Mouse (Mus musculus) midbrain, embryonic 12.5 days (tissue): Measurements from ENCODE around the gene Pcid2. TPM values are rescaled to one million over a fixed set of nuclear protein-coding genes. Genes with fewer than 3 reads are reported as not detected.
"Not testable (repeated sequence)": the region's sequence is repeated elsewhere in the genome, so short reads cannot be mapped to it uniquely, and the experiment has no call there.

Experiments
- ATAC-seq: fragments of 200-750 bp; cut with Nextera tagmentation; 2 replicates; pipeline ENCODE4 v1.8.0; 2017; ENCODE audit warnings: low read depth, moderate TSS enrichment, moderate library complexity; ENCODE audit not compliant: low FRiP score
- H3K27ac ChIP-seq: fragments of 300-500 bp; sonication (generic); replicated peaks from 2 replicates; pipeline ENCODE4 v1.5.1; 2016; ENCODE audit warnings: mild to moderate bottlenecking
- H3K27me3 ChIP-seq: fragments of 300-500 bp; sonication (generic); 2 replicates; pipeline ENCODE4 v1.6.1; 2016; ENCODE audit warnings: mild to moderate bottlenecking
- H3K36me3 ChIP-seq: fragments of 300-500 bp; sonication (generic); 2 replicates; pipeline ENCODE4 v1.6.1; 2016
- H3K4me1 ChIP-seq: fragments of 300-500 bp; sonication (generic); 2 replicates; pipeline ENCODE4 v1.6.1; 2016
- H3K4me2 ChIP-seq: fragments of 300-500 bp; sonication (generic); replicated peaks from 2 replicates; pipeline ENCODE4 v1.6.1; 2016; ENCODE audit warnings: mild to moderate bottlenecking, moderate library complexity
- H3K4me3 ChIP-seq: fragments of 300-500 bp; sonication (generic); 2 replicates; pipeline ENCODE4 v1.5.1; 2016; ENCODE audit warnings: mild to moderate bottlenecking
- H3K9ac ChIP-seq: fragments of 300-500 bp; sonication (generic); replicated peaks from 2 replicates; pipeline ENCODE4 v1.6.1; 2016; ENCODE audit warnings: mild to moderate bottlenecking, moderate library complexity
- H3K9me3 ChIP-seq: fragments of 300-500 bp; sonication (generic); 2 replicates; pipeline ENCODE4 v1.6.1; 2016; ENCODE audit warnings: mild to moderate bottlenecking
- WGBS: fragments of 180-500 bp; shearing (Covaris S2); methylation state at CpG from one replicate; pipeline ENCODE4 v1.1.7; 2016; 5-methylcytosine and 5-hydroxymethylcytosine counted together
- polyA plus RNA-seq: library from polyadenylated mRNA; unstranded; fragments of >200 nt; fragmentation: Nextera tagmentation; extraction: Ambion mirVana; gene quantifications from 2 replicates; pipeline ENCODE4 v1.2.1, GENCODE M21; 2016

Gene Pcid2
- polyA plus RNA-seq: 58.9 and 62.3 TPM in 2 replicates

DNA sequence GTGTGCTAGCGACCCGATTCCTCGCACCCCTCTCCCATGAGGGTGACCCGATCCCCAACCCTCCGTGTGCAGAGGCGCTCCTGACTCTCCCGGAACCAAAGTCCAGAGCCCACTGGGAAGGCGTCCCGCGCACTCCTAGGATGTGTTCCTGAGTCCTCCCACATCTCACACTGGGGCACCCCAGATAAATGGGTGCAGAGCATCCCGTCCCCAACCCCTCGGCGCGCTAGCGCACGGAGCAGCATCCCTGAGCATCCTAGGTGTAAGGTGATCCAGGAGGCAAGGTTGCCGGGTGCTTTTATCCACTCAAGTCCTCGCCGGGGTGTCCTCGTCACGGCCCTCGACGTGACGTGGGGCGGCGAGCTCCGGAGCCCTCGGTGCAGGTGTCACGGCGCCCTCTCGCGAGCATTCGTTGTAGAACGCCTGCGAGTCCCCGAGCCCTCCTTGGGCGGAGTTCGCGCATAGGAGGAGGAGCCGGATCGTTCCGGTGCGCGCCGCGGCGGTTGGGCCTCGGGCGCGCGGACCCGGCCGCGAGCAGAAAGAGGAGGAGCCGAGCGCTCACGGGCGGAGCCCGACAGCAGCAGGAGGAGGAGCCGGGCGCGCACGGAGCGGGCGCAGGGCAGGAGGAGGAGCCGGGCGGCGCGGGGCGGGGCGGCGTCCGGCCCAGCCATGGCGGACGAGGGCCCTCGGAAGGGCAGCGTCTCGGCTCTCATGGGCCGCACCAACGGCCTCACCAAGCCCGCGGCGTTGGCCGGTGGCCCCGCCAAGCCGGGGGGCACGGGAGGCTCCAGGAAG is at the start of gene Pcid2, which contains the start of gene Cul4a:
Pcid2 (minus strand) TSS at position 373 of the 795 bp plus-strand sequence.
Cul4a (plus strand) TSS at position 535 of the 795 bp plus-strand sequence.
- H3K4me3 ChIP-seq: peak within 1 kb of the TSS; percentile 95
- H3K4me1 ChIP-seq: peaks cover 23% of the 10 kb centered on the region
- H3K9ac ChIP-seq: peak within 1 kb of the TSS; percentile 97
- peak within 1 kb of the TSS; percentile 99 for H3K4me2 ChIP-seq
- no peaks in the 10 kb centered on the region for H3K36me3 ChIP-seq
- WGBS: under 1% methylated on average over 87 of the region's 87 CpGs
- H3K27ac ChIP-seq: peak within 1 kb of the TSS; percentile 91
- H3K27me3 ChIP-seq: no peaks in the 10 kb centered on the region
- ATAC-seq: peak; percentile 94
- H3K9me3 ChIP-seq: no peaks in the 10 kb centered on the region

DNA sequence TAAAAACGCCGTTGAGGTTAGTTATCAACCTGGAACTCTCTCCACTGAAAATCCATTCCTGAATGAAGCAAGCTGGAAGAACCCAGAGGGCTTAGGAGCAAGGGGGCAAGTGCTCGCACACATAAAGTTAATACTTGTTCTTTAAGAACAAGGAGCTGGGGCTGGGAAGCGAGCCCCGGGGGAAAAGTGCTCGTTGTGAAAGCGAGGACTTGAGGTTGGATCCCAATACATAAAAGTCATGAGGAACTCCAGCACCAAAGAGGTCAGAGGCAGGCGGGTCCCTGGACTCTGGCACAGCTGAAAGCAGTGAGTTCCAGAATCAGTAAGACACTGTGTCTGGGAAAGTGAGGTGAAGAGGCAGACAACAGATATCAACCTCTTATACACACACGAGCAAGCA is 48.8 kb upstream of the Pcid2 start:
- no peak for ATAC-seq
- 80% methylated on average over 9 of the region's 9 CpGs for WGBS

DNA sequence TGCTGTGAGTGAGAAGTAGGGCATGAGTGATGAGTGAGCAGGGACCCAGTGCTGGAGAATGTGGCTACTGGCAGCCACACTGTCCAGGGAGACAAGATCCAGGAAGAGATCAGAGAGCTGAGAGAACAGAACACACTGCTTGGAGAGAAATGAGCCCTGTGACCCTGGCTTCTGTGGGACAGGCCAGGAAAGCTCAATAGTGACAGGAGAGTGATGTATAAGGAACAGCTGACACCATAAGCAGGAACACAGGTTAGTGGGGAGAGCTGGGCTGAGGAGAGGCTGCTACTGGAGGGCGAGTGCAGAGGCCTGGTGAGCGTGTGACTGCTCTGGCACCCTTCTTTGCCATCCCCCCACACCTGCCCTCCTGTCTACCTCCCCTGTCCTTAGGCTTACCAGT is 45.7 kb upstream of the Pcid2 start:
- no peak overlapping the region for H3K4me3 ChIP-seq
- no peak overlapping the region for H3K4me2 ChIP-seq
- H3K27ac ChIP-seq: no peak overlapping the region
- no peaks in the 10 kb centered on the region for H3K9me3 ChIP-seq
- no peaks in the 10 kb centered on the region for H3K27me3 ChIP-seq
- 79% methylated on average over 2 of the region's 2 CpGs for WGBS
- peaks cover 31% of the 10 kb centered on the region for H3K36me3 ChIP-seq
- no peak for ATAC-seq
- no peaks in the 10 kb centered on the region for H3K4me1 ChIP-seq
- no peak overlapping the region for H3K9ac ChIP-seq

More for the DNA sequence above, 48.8 kb upstream of the Pcid2 start:
- no peak overlapping the region for H3K9ac ChIP-seq
- H3K4me1 ChIP-seq: 0 out of 2 replicates have a peak, but pooled peaks cover 4% of the 10 kb centered on the region
- H3K9me3 ChIP-seq: no peaks in the 10 kb centered on the region
- H3K27me3 ChIP-seq: no peaks in the 10 kb centered on the region
- no peak overlapping the region for H3K4me2 ChIP-seq
- H3K4me3 ChIP-seq: no peak overlapping the region
- peaks cover 5% of the 10 kb centered on the region for H3K36me3 ChIP-seq
- H3K27ac ChIP-seq: no peak overlapping the region

DNA sequence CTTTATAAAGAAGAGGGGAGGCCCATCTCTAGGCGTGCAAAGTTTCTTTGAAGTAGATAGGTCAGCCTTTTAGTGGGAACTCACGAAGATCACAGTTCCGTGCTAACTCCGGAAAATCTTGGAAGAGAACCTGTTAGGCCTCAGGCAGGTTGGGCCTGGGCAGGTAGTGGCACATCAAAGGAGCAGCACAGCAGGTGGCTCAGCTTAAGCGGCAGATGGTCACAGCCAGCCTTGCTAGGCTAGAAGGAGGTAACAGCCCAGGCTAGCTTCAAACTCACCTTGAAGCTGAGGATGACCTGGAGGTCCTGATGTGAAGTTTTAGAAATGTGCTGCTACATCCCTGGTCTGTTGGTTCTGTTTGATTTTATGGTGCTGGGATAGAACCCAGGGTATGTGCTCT is 44.6 kb upstream of the Pcid2 start:
- no peak for ATAC-seq
- Histone ChIP-seq H3K9me3 (no peaks in the 10 kb centered on the region), H3K4me3 (no peak overlapping the region), H3K27me3 (no peaks in the 10 kb centered on the region), H3K36me3 (peaks cover 41% of the 10 kb centered on the region), H3K27ac (no peak overlapping the region), H3K9ac (no peak overlapping the region), H3K4me2 (no peak overlapping the region), H3K4me1 (no peaks in the 10 kb centered on the region)
- 61% methylated on average over 5 of the region's 5 CpGs for WGBS

DNA sequence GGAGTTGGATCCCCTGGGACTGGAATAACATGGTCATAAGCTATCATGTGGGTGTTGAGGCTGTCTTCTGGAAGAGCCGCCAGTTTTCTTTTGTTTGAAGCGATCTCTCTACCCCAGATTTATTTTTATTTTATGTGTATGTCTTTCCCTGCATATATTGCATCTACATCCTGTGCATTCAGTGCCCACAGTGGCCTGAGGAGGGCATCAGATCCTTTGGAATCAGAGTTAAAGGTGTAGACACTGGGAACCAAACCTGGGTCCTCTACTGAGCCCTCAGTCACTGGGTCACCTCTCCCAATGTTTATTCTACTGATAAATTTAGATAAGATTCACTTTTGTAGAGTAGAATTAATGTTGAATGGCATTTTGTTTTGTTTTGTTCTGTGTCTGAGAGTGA is 44.0 kb upstream of the Pcid2 start:
- no peak overlapping the region for H3K9ac ChIP-seq
- no peak overlapping the region for H3K27ac ChIP-seq
- H3K4me1 ChIP-seq: no peaks in the 10 kb centered on the region
- no peak overlapping the region for H3K4me2 ChIP-seq
- no peak overlapping the region for H3K4me3 ChIP-seq
- H3K36me3 ChIP-seq: peaks cover 47% of the 10 kb centered on the region
- no peaks in the 10 kb centered on the region for H3K27me3 ChIP-seq
- H3K9me3 ChIP-seq: no peaks in the 10 kb centered on the region
- WGBS: 90% methylated on average over 2 of the region's 2 CpGs
- no peak for ATAC-seq

- WGBS: 89% methylated on average over 2 of the region's 2 CpGs
- Histone ChIP-seq H3K27ac (no peak overlapping the region), H3K9me3 (no peaks in the 10 kb centered on the region), H3K4me3 (no peak overlapping the region), H3K4me1 (no peaks in the 10 kb centered on the region), H3K36me3 (peaks cover 53% of the 10 kb centered on the region), H3K27me3 (no peaks in the 10 kb centered on the region), H3K4me2 (no peak overlapping the region), H3K9ac (no peak overlapping the region)
- ATAC-seq: no peak
These were observed 43.2 kb upstream of the Pcid2 start for GRCm38 (mm10) chr8:13148476-13148875.

- WGBS: 93% methylated on average over 5 of the region's 5 CpGs
- Histone ChIP-seq H3K9ac (no peak overlapping the region), H3K4me1 (no peaks in the 10 kb centered on the region), H3K9me3 (no peaks in the 10 kb centered on the region), H3K4me2 (no peak overlapping the region), H3K4me3 (no peak overlapping the region), H3K27ac (no peak overlapping the region), H3K27me3 (no peaks in the 10 kb centered on the region), H3K36me3 (peaks cover 96% of the 10 kb centered on the region)
- ATAC-seq: no peak
These were observed 36.4 kb upstream of the Pcid2 start for GRCm38 (mm10) chr8:13141681-13142080.

GRCm38 (mm10) chr8:13139641-13140182 is 34.5 kb upstream of the Pcid2 start:
- no peak for ATAC-seq
- Histone ChIP-seq H3K9me3 (no peaks in the 10 kb centered on the region), H3K27ac (no peak overlapping the region), H3K4me3 (no peak overlapping the region), H3K27me3 (no peaks in the 10 kb centered on the region), H3K36me3 (peaks cover 96% of the 10 kb centered on the region), H3K9ac (no peak overlapping the region), H3K4me1 (no peaks in the 10 kb centered on the region), H3K4me2 (no peak overlapping the region)
- WGBS: 94% methylated on average over 6 of the region's 6 CpGs

DNA sequence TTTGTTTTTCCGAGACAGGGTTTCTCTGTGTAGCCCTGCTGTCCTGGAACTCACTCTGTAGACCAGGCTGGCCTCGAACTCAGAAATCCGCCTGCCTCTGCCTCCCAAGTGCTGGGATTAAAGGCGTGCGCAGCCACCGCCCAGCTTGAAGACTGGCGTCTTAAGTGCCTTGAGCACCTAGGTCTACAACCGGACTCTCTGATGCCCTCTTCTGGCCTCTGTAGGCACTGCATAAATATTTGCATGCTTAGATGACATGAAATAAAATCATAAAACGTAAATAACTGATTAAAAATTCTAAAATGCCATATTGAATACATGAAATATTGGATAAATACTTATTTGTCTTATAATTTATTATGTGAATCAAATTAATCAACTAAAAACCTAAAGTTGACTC is 27.0 kb upstream of the Pcid2 start:
- peaks cover 94% of the 10 kb centered on the region for H3K36me3 ChIP-seq
- not testable (repeated sequence) for H3K9me3 ChIP-seq, ATAC-seq, H3K4me3 ChIP-seq, H3K9ac ChIP-seq, H3K4me2 ChIP-seq, H3K27me3 ChIP-seq, H3K27ac ChIP-seq, H3K4me1 ChIP-seq
- WGBS: 68% methylated on average over 9 of the region's 9 CpGs

- ATAC-seq: no peak
- H3K36me3 ChIP-seq: peaks cover 61% of the 10 kb centered on the region
- H3K4me3 ChIP-seq: no peak overlapping the region
- WGBS: 95% methylated on average over 8 of the region's 8 CpGs
- no peak overlapping the region for H3K9ac ChIP-seq
- no peak overlapping the region for H3K27ac ChIP-seq
- no peak overlapping the region for H3K4me2 ChIP-seq
- H3K9me3 ChIP-seq: no peaks in the 10 kb centered on the region
- no peaks in the 10 kb centered on the region for H3K4me1 ChIP-seq
- no peaks in the 10 kb centered on the region for H3K27me3 ChIP-seq
These were observed 19.6 kb upstream of the Pcid2 start for GRCm38 (mm10) chr8:13124897-13125296.

- H3K36me3 ChIP-seq: peaks cover 52% of the 10 kb centered on the region
These were observed 17.7 kb upstream of the Pcid2 start for GRCm38 (mm10) chr8:13122887-13123421.

GRCm38 (mm10) chr8:13120882-13121665 is 15.8 kb upstream of the Pcid2 start:
- H3K4me3 ChIP-seq: no peak overlapping the region
- no peaks in the 10 kb centered on the region for H3K9me3 ChIP-seq
- H3K4me1 ChIP-seq: no peaks in the 10 kb centered on the region
- no peak overlapping the region for H3K4me2 ChIP-seq
- peaks cover 35% of the 10 kb centered on the region for H3K36me3 ChIP-seq
- H3K27ac ChIP-seq: no peak overlapping the region
- no peak for ATAC-seq
- no peak overlapping the region for H3K9ac ChIP-seq
- WGBS: 94% methylated on average over 7 of the region's 7 CpGs
- no peaks in the 10 kb centered on the region for H3K27me3 ChIP-seq

More at GRCm38 (mm10) chr8:13122887-13123421, 17.7 kb upstream of the Pcid2 start:
- Histone ChIP-seq H3K27ac (no peak overlapping the region), H3K9me3 (no peaks in the 10 kb centered on the region), H3K4me1 (no peaks in the 10 kb centered on the region), H3K27me3 (no peaks in the 10 kb centered on the region), H3K4me3 (no peak overlapping the region), H3K9ac (no peak overlapping the region), H3K4me2 (no peak overlapping the region)
- ATAC-seq: no peak
- WGBS: 93% methylated on average over 7 of the region's 7 CpGs
